Mouse (Mus musculus) ES-CJ7 (cell line): ENCODE results near the gene Tmc1.

Experiments used
- DNase-seq: peaks from one replicate; pipeline ENCODE4 v3.0.0; 2011; ENCODE audit warnings: low read depth, low spot score

Tmc1 gene

GRCm38 (mm10) chr19:20799460-20799859 lies 154.5 kb downstream of the Tmc1 start:
- DNase-seq, result no peak

GRCm38 (mm10) chr19:20797558-20798101 lies 156.4 kb downstream of the Tmc1 start:
- DNase-seq, result peak; percentile 23

GRCm38 (mm10) chr19:20796001-20796400 lies 158.0 kb downstream of the Tmc1 start:
- DNase-seq, result no peak

- no peak for DNase-seq
Observed at GRCm38 (mm10) chr19:20794999-20795398, 159.0 kb downstream of the Tmc1 start.

- DNase-seq, result no peak
Observed at GRCm38 (mm10) chr19:20792811-20793210, 161.2 kb downstream of the Tmc1 start.

- DNase-seq, result no peak
Observed at GRCm38 (mm10) chr19:20787289-20787688, 166.7 kb downstream of the Tmc1 start.

GRCm38 (mm10) chr19:20775681-20776080 lies 178.3 kb downstream of the Tmc1 start:
- no peak for DNase-seq

- no peak for DNase-seq
Observed at GRCm38 (mm10) chr19:20773941-20774340, 180.1 kb downstream of the Tmc1 start.

GRCm38 (mm10) chr19:20764214-20764613 lies 189.8 kb downstream of the Tmc1 start:
- peak; percentile 46 for DNase-seq

- DNase-seq, result no peak
Observed at GRCm38 (mm10) chr19:20761675-20762426, 192.2 kb downstream of the Tmc1 start.

GRCm38 (mm10) chr19:20761119-20761518 lies 192.9 kb downstream of the Tmc1 start:
- DNase-seq, result no peak

GRCm38 (mm10) chr19:20744630-20745029 lies 209.4 kb downstream of the Tmc1 start:
- DNase-seq, result no peak
